Mouse (Mus musculus): Measurements from ENCODE around the gene Arap1.

DNA sequence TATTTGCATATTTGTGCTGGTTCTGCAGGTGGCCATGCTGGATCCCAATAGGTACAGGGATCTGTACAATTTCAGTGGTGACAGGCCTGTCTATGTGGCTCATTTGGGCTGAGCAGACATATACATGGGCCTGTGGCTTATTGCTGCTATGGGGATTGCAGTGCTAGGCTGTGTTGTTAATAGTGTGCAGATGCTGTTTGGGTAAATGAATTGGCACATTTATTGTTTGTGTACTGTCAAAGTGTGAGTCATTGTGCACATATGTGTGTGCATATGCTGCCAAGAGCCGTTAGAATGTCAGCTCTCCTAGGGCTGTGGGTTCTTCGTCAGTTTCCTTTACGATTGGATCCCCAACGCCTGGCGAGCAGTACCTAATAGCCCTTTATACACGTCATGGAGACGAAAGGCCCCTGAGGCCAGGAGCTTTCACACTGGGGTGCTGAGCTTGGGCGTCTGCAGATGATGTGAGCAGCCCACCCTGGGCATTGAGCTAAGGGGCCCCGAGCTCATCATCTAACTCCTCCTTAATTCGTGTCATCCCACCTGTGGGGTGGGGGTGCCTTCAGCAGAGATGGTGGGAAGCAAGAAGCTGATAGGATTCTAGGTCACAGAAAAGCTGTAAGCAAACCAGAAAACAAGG, 29.0 kb downstream of the Arap1 start:
- TF ChIP-seq FLI1 (IDR thresholded peaks at IDR 0.05; ENCODE audit: low read length) (no peak), GATA1 (IDR thresholded peaks at IDR 0.05; ENCODE audit: borderline replicate concordance, low read length) (no peak)

All from megakaryocyte, embryonic 14.5 days (primary cell).